Mouse (Mus musculus) G1E (cell line): Measurements from ENCODE around the gene 5730596B20Rik.

Experiments
- CTCF ChIP-seq: IDR thresholded peaks from 2 replicates; pipeline ENCODE4 v1.5.1; 2012; ENCODE audit warnings: low read depth, low read length, inconsistent platforms, mixed read lengths
- TAL1 ChIP-seq: conservative IDR thresholded peaks from 2 replicates; pipeline ENCODE4 v1.6.1; 2012; ENCODE audit warnings: low read depth, low read length, inconsistent platforms, mixed read lengths

- TF ChIP-seq CTCF (no peak), TAL1 (no peak)
Measured at GRCm38 (mm10) chr6:52209685-52210046, 32.4 kb downstream of the 5730596B20Rik start.
